Mouse (Mus musculus) liver, embryonic 13.5 days (tissue): ENCODE measurements around the gene Rcan2. TPM values are rescaled to one million over a fixed set of nuclear protein-coding genes. Genes with fewer than 3 reads are reported as not detected.

Experiments used
- ATAC-seq: fragments of 200-750 bp; cut with Nextera tagmentation; 2 replicates; pipeline ENCODE4 v1.8.0; 2017; ENCODE audit warnings: low read depth, mild to moderate bottlenecking, moderate number of reproducible peaks, moderate library complexity
- DNase-seq: peaks from one replicate; pipeline ENCODE4 v3.0.0; 2022
- H3K27ac ChIP-seq: fragments of 300-500 bp; sonication (generic); 2 replicates; pipeline ENCODE4 v1.5.1; 2015; ENCODE audit warnings: moderate library complexity, mild to moderate bottlenecking, inconsistent platforms
- H3K27me3 ChIP-seq: fragments of 300-500 bp; sonication (generic); 2 replicates; pipeline ENCODE4 v1.6.1; 2015; ENCODE audit warnings: mild to moderate bottlenecking, inconsistent platforms
- H3K36me3 ChIP-seq: fragments of 300-500 bp; sonication (generic); 2 replicates; pipeline ENCODE4 v1.6.1; 2015; ENCODE audit warnings: mild to moderate bottlenecking, inconsistent platforms
- H3K4me1 ChIP-seq: fragments of 300-500 bp; sonication (generic); replicated peaks from 2 replicates; pipeline ENCODE4 v1.6.1; 2015; ENCODE audit warnings: inconsistent platforms
- H3K4me2 ChIP-seq: fragments of 300-500 bp; sonication (generic); 2 replicates; pipeline ENCODE4 v1.6.1; 2015; ENCODE audit warnings: inconsistent platforms, mild to moderate bottlenecking, moderate library complexity
- H3K4me3 ChIP-seq: fragments of 300-500 bp; sonication (generic); replicated peaks from 2 replicates; pipeline ENCODE4 v1.5.1; 2015; ENCODE audit warnings: mild to moderate bottlenecking, inconsistent platforms
- H3K9ac ChIP-seq: fragments of 300-500 bp; sonication (generic); 2 replicates; pipeline ENCODE4 v1.6.1; 2015; ENCODE audit warnings: mild to moderate bottlenecking, inconsistent platforms
- H3K9me3 ChIP-seq: fragments of 300-500 bp; sonication (generic); replicated peaks from 2 replicates; pipeline ENCODE4 v1.6.1; 2016; ENCODE audit warnings: inconsistent platforms
- WGBS: fragments of 180-500 bp; shearing (Covaris S2); methylation state at CpG from one replicate; pipeline ENCODE4 v1.1.7; 2015; ENCODE audit not compliant: insufficient replicate concordance; 5-methylcytosine and 5-hydroxymethylcytosine counted together
- polyA plus RNA-seq: library from polyadenylated mRNA; unstranded; fragments of >200 nt; fragmentation: Nextera tagmentation; extraction: Ambion mirVana; gene quantifications from 2 replicates; pipeline ENCODE4 v1.2.1, GENCODE M21; 2015

The Rcan2 gene
- polyA plus RNA-seq, 1 experiment from 2014 or later = 1.1 TPM

- ATAC-seq (no peak), DNase-seq (no peak)
- Histone ChIP-seq H3K4me3 (no peak overlapping the region), H3K4me2 (no peak overlapping the region), H3K9me3 (no peaks in the 10 kb centered on the region), H3K9ac (no peak overlapping the region), H3K27ac (no peak overlapping the region), H3K27me3 (no peaks in the 10 kb centered on the region), H3K4me1 (no peaks in the 10 kb centered on the region), H3K36me3 (no peaks in the 10 kb centered on the region)
- 66% methylated on average over 8 of the region's 8 CpGs for WGBS
Observed at GRCm38 (mm10) chr17:44042861-44043260, 241.7 kb downstream of the Rcan2 start.

GRCm38 (mm10) chr17:44053427-44053826 is 252.3 kb downstream of the Rcan2 start:
- no peak for DNase-seq
- no peak for ATAC-seq
- no peaks in the 10 kb centered on the region for H3K27me3 ChIP-seq

GRCm38 (mm10) chr17:44057123-44057522 is 256.0 kb downstream of the Rcan2 start:
- no peaks in the 10 kb centered on the region; the same call in none of the 2 replicates for H3K4me1 ChIP-seq
- 67% methylated on average over 1 of the region's 1 CpGs for WGBS
- no peaks in the 10 kb centered on the region for H3K9me3 ChIP-seq
- H3K4me2 ChIP-seq = no peak overlapping the region
- ATAC-seq = no peak
- no peaks in the 10 kb centered on the region for H3K27me3 ChIP-seq
- DNase-seq = no peak
- H3K4me3 ChIP-seq = no peak overlapping the region
- no peaks in the 10 kb centered on the region for H3K36me3 ChIP-seq
- H3K9ac ChIP-seq = no peak overlapping the region
- no peak overlapping the region for H3K27ac ChIP-seq

More at GRCm38 (mm10) chr17:44053427-44053826, 252.3 kb downstream of the Rcan2 start:
- Histone ChIP-seq H3K4me1 (no peaks in the 10 kb centered on the region; the same call in none of the 2 replicates), H3K4me2 (no peak overlapping the region), H3K9ac (no peak overlapping the region), H3K36me3 (no peaks in the 10 kb centered on the region), H3K4me3 (no peak overlapping the region), H3K9me3 (no peaks in the 10 kb centered on the region), H3K27ac (no peak overlapping the region)
- 14% methylated on average over 4 of the region's 4 CpGs for WGBS

- Histone ChIP-seq H3K4me3 (no peak overlapping the region), H3K9me3 (no peaks in the 10 kb centered on the region), H3K36me3 (no peaks in the 10 kb centered on the region), H3K4me1 (no peaks in the 10 kb centered on the region; the same call in none of the 2 replicates), H3K27me3 (no peaks in the 10 kb centered on the region), H3K9ac (no peak overlapping the region), H3K4me2 (no peak overlapping the region), H3K27ac (no peak overlapping the region)
- DNase-seq = no peak
- 0 out of 2 replicates have a peak, but pooled peaks have one; percentile 43 for ATAC-seq
Observed at GRCm38 (mm10) chr17:44058145-44058544, 257.0 kb downstream of the Rcan2 start.

- Histone ChIP-seq H3K27me3 (no peaks in the 10 kb centered on the region), H3K4me3 (no peak overlapping the region), H3K4me1 (no peaks in the 10 kb centered on the region; the same call in 1 of the 2 replicates), H3K4me2 (no peak overlapping the region), H3K36me3 (no peaks in the 10 kb centered on the region), H3K9me3 (no peaks in the 10 kb centered on the region), H3K9ac (no peak overlapping the region), H3K27ac (no peak overlapping the region)
- WGBS = 84% methylated on average over 1 of the region's 1 CpGs
- ATAC-seq (no peak), DNase-seq (no peak)
Observed at GRCm38 (mm10) chr17:44060781-44061180, 259.6 kb downstream of the Rcan2 start.

- Histone ChIP-seq H3K27ac (no peak overlapping the region), H3K9ac (no peak overlapping the region), H3K4me2 (no peak overlapping the region), H3K36me3 (no peaks in the 10 kb centered on the region), H3K4me1 (no peaks in the 10 kb centered on the region; the same call in 1 of the 2 replicates), H3K9me3 (no peaks in the 10 kb centered on the region), H3K4me3 (no peak overlapping the region), H3K27me3 (no peaks in the 10 kb centered on the region)
- 63% methylated on average over 5 of the region's 5 CpGs for WGBS
- DNase-seq (no peak), ATAC-seq (no peak)
Observed at GRCm38 (mm10) chr17:44061289-44061890, 260.2 kb downstream of the Rcan2 start.

- 58% methylated on average over 6 of the region's 6 CpGs for WGBS
- Histone ChIP-seq H3K4me2 (no peak overlapping the region), H3K27me3 (no peaks in the 10 kb centered on the region), H3K9me3 (no peaks in the 10 kb centered on the region), H3K4me1 (no peaks in the 10 kb centered on the region), H3K27ac (no peak overlapping the region), H3K9ac (no peak overlapping the region), H3K4me3 (no peak overlapping the region), H3K36me3 (no peaks in the 10 kb centered on the region)
- DNase-seq (no peak), ATAC-seq (no peak)
Observed at GRCm38 (mm10) chr17:44068876-44069275, 267.7 kb downstream of the Rcan2 start.

GRCm38 (mm10) chr17:44071680-44072079 is 270.5 kb downstream of the Rcan2 start:
- H3K36me3 ChIP-seq = no peaks in the 10 kb centered on the region

GRCm38 (mm10) chr17:44075601-44076000 is 274.4 kb downstream of the Rcan2 start:
- WGBS = 64% methylated on average over 3 of the region's 3 CpGs
- Histone ChIP-seq H3K4me3 (no peak overlapping the region), H3K9me3 (no peaks in the 10 kb centered on the region), H3K4me2 (no peak overlapping the region), H3K4me1 (no peaks in the 10 kb centered on the region; the same call in 1 of the 2 replicates), H3K27me3 (no peaks in the 10 kb centered on the region), H3K9ac (no peak overlapping the region), H3K27ac (no peak overlapping the region), H3K36me3 (no peaks in the 10 kb centered on the region)
- ATAC-seq = no peak
- DNase-seq = no peak

More at GRCm38 (mm10) chr17:44071680-44072079, 270.5 kb downstream of the Rcan2 start:
- Histone ChIP-seq H3K9me3 (no peaks in the 10 kb centered on the region), H3K27me3 (no peaks in the 10 kb centered on the region), H3K4me2 (no peak overlapping the region), H3K27ac (no peak overlapping the region), H3K9ac (no peak overlapping the region), H3K4me3 (no peak overlapping the region), H3K4me1 (no peaks in the 10 kb centered on the region; the same call in 1 of the 2 replicates)
- DNase-seq (no peak), ATAC-seq (no peak)

GRCm38 (mm10) chr17:44076051-44076680 is 275.0 kb downstream of the Rcan2 start:
- DNase-seq (no peak), ATAC-seq (no peak)
- Histone ChIP-seq H3K36me3 (no peaks in the 10 kb centered on the region), H3K4me3 (no peak overlapping the region), H3K9ac (no peak overlapping the region), H3K27ac (no peak overlapping the region), H3K27me3 (no peaks in the 10 kb centered on the region), H3K4me2 (no peak overlapping the region), H3K9me3 (no peaks in the 10 kb centered on the region), H3K4me1 (no peaks in the 10 kb centered on the region; the same call in 1 of the 2 replicates)
- WGBS = 47% methylated on average over 6 of the region's 6 CpGs

GRCm38 (mm10) chr17:44077146-44077842 is 276.1 kb downstream of the Rcan2 start:
- Histone ChIP-seq H3K4me2 (no peak overlapping the region), H3K4me3 (no peak overlapping the region), H3K27ac (no peak overlapping the region), H3K27me3 (no peaks in the 10 kb centered on the region), H3K4me1 (no peaks in the 10 kb centered on the region; the same call in 1 of the 2 replicates), H3K9me3 (no peaks in the 10 kb centered on the region), H3K9ac (no peak overlapping the region), H3K36me3 (no peaks in the 10 kb centered on the region)
- 67% methylated on average over 12 of the region's 12 CpGs for WGBS
- no peak for DNase-seq
- ATAC-seq = no peak
